Mouse (Mus musculus) stomach, postnatal 0 days (tissue): ENCODE data around the gene Nlrp6. TPM values are rescaled to one million over a fixed set of nuclear protein-coding genes. Genes with fewer than 3 reads are reported as not detected.

Experiments used
- ATAC-seq: fragments of 200-750 bp; cut with Nextera tagmentation; 2 replicates; pipeline ENCODE4 v1.8.0; 2017; ENCODE audit not compliant: low FRiP score, low TSS enrichment
- DNase-seq: peaks from one replicate; pipeline ENCODE4 v3.0.0-alpha.2; 2016; ENCODE audit warnings: low spot score
- H3K27ac ChIP-seq: fragments of 300-500 bp; sonication (generic); replicated peaks from 2 replicates; pipeline ENCODE4 v1.5.1; 2014; ENCODE audit warnings: mild to moderate bottlenecking, control low read depth
- H3K27me3 ChIP-seq: fragments of 300-500 bp; sonication (generic); 2 replicates; pipeline ENCODE4 v1.6.1; 2014; ENCODE audit warnings: low read length; ENCODE audit not compliant: control insufficient read depth, insufficient read depth
- H3K36me3 ChIP-seq: fragments of 300-500 bp; sonication (generic); 2 replicates; pipeline ENCODE4 v1.6.1; 2014; ENCODE audit warnings: low read length, mixed read lengths; ENCODE audit not compliant: control insufficient read depth, insufficient read depth
- H3K4me1 ChIP-seq: fragments of 300-500 bp; sonication (generic); replicated peaks from 2 replicates; pipeline ENCODE4 v1.6.1; 2014; ENCODE audit warnings: antibody characterized with exemption; ENCODE audit not compliant: control insufficient read depth, insufficient read depth
- H3K4me2 ChIP-seq: fragments of 300-500 bp; sonication (generic); replicated peaks from 2 replicates; pipeline ENCODE4 v1.6.1; 2014; ENCODE audit warnings: low read depth, mild to moderate bottlenecking, control low read depth, moderate library complexity
- H3K4me3 ChIP-seq: fragments of 300-500 bp; sonication (generic); 2 replicates; pipeline ENCODE4 v1.5.1; 2014; ENCODE audit warnings: low read depth, low read length, control low read depth
- H3K9ac ChIP-seq: fragments of 300-500 bp; sonication (generic); 2 replicates; pipeline ENCODE4 v1.6.1; 2014; ENCODE audit warnings: mild to moderate bottlenecking, low read length, control low read depth, mixed read lengths
- H3K9me3 ChIP-seq: fragments of 300-500 bp; sonication (generic); 2 replicates; pipeline ENCODE4 v1.6.1; 2016; ENCODE audit warnings: low read length; ENCODE audit not compliant: control insufficient read depth
- CTCF ChIP-seq: IDR thresholded peaks from 2 replicates; pipeline ENCODE4 v1.5.1; 2016; ENCODE audit warnings: antibody characterized with exemption, low read depth, mild to moderate bottlenecking, moderate library complexity
- EP300 ChIP-seq: optimal IDR thresholded peaks from 2 replicates; pipeline ENCODE3; 2016; ENCODE audit warnings: antibody characterized with exemption
- WGBS: fragments of 180-500 bp; shearing (Covaris S2); extraction: QIAGEN DNeasy Blood & Tissue Kit; methylation state at CpG from one replicate; pipeline ENCODE4 v1.1.7; 2014; 5-methylcytosine and 5-hydroxymethylcytosine counted together
- polyA plus RNA-seq: library from polyadenylated mRNA; unstranded; fragments of >200 nt; fragmentation: Nextera tagmentation; extraction: Ambion mirVana; gene quantifications from 2 replicates; pipeline ENCODE4 v1.2.1, GENCODE M21; 2015

Nlrp6 gene
- polyA plus RNA-seq, 1 experiment from 2014 or later, result 1.7 TPM

- Histone ChIP-seq H3K9me3 (no peaks in the 10 kb centered on the region), H3K9ac (no peak overlapping the region), H3K27ac (peak overlapping the region; percentile 93), H3K27me3 (no peaks in the 10 kb centered on the region), H3K4me2 (peak overlapping the region; percentile 61), H3K4me3 (no peak overlapping the region), H3K4me1 (peaks cover under 1% of the 10 kb centered on the region; the same call in 1 of the 2 replicates), H3K36me3 (no peaks in the 10 kb centered on the region)
- DNase-seq (no peak), ATAC-seq (0 out of 2 replicates have a peak, but pooled peaks have one; percentile 3)
- 25% methylated on average over 6 of the region's 6 CpGs for WGBS
- TF ChIP-seq EP300 (no peak), CTCF (no peak)
Observed at GRCm38 (mm10) chr7:140956556-140956869, 35.8 kb downstream of the Nlrp6 start.

GRCm38 (mm10) chr7:140959181-140959901 lies 38.6 kb downstream of the Nlrp6 start:
- H3K9me3 ChIP-seq, result no peaks in the 10 kb centered on the region
- no peaks in the 10 kb centered on the region for H3K4me1 ChIP-seq
- DNase-seq, result peak; percentile 61
- ATAC-seq, result no peak
- TF ChIP-seq EP300 (no peak), CTCF (peak; percentile 74)
- no peak overlapping the region for H3K4me3 ChIP-seq
- no peak overlapping the region for H3K27ac ChIP-seq
- no peaks in the 10 kb centered on the region for H3K36me3 ChIP-seq
- no peaks in the 10 kb centered on the region for H3K27me3 ChIP-seq
- no peak overlapping the region for H3K4me2 ChIP-seq
- no peak overlapping the region for H3K9ac ChIP-seq
- 13% methylated on average over 9 of the region's 9 CpGs for WGBS

- H3K4me3 ChIP-seq, result no peak overlapping the region
- DNase-seq, result no peak
Observed at GRCm38 (mm10) chr7:140960026-140960425, 39.3 kb downstream of the Nlrp6 start.

GRCm38 (mm10) chr7:140961416-140961815 lies 40.7 kb downstream of the Nlrp6 start:
- Histone ChIP-seq H3K4me2 (no peak overlapping the region), H3K27me3 (no peaks in the 10 kb centered on the region), H3K4me1 (no peaks in the 10 kb centered on the region), H3K27ac (no peak overlapping the region), H3K9me3 (no peaks in the 10 kb centered on the region), H3K4me3 (no peak overlapping the region), H3K9ac (no peak overlapping the region), H3K36me3 (no peaks in the 10 kb centered on the region)
- TF ChIP-seq CTCF (no peak), EP300 (no peak)
- DNase-seq (no peak), ATAC-seq (no peak)
- 87% methylated on average over 2 of the region's 2 CpGs for WGBS

More at GRCm38 (mm10) chr7:140960026-140960425, 39.3 kb downstream of the Nlrp6 start:
- no peak overlapping the region for H3K4me2 ChIP-seq
- no peaks in the 10 kb centered on the region for H3K9me3 ChIP-seq
- TF ChIP-seq EP300 (no peak), CTCF (no peak)
- H3K27me3 ChIP-seq, result no peaks in the 10 kb centered on the region
- no peaks in the 10 kb centered on the region for H3K36me3 ChIP-seq
- no peaks in the 10 kb centered on the region for H3K4me1 ChIP-seq
- ATAC-seq, result no peak
- no peak overlapping the region for H3K9ac ChIP-seq
- WGBS, result 83% methylated on average over 5 of the region's 5 CpGs
- H3K27ac ChIP-seq, result no peak overlapping the region

- no peak overlapping the region for H3K4me3 ChIP-seq
- no peak overlapping the region for H3K9ac ChIP-seq
- no peak for TF ChIP-seq CTCF
- no peak for TF ChIP-seq EP300
- H3K36me3 ChIP-seq, result no peaks in the 10 kb centered on the region
- no peaks in the 10 kb centered on the region for H3K27me3 ChIP-seq
- H3K9me3 ChIP-seq, result no peaks in the 10 kb centered on the region
- no peak overlapping the region for H3K4me2 ChIP-seq
- no peaks in the 10 kb centered on the region for H3K4me1 ChIP-seq
- ATAC-seq (no peak), DNase-seq (no peak)
- WGBS, result 93% methylated on average over 2 of the region's 2 CpGs
- H3K27ac ChIP-seq, result no peak overlapping the region
Observed at GRCm38 (mm10) chr7:140962733-140963132, 42.0 kb downstream of the Nlrp6 start.

- TF ChIP-seq CTCF (no peak), EP300 (no peak)
- H3K4me3 ChIP-seq, result peak within 1 kb of the TSS; percentile 30; the same call in 1 of the 2 replicates
- peaks cover 13% of the 10 kb centered on the region for H3K4me1 ChIP-seq
- peak within 1 kb of the TSS; percentile 83 for H3K27ac ChIP-seq
- H3K27me3 ChIP-seq, result no peaks in the 10 kb centered on the region
- DNase-seq (no peak), ATAC-seq (no peak)
- WGBS, result 84% methylated on average over 4 of the region's 4 CpGs
- H3K4me2 ChIP-seq, result peak within 1 kb of the TSS; percentile 50
- H3K9ac ChIP-seq, result 0 out of 2 replicates have a peak within 1 kb of the TSS, but pooled peaks have one; percentile 27
- no peaks in the 10 kb centered on the region for H3K36me3 ChIP-seq
- no peaks in the 10 kb centered on the region for H3K9me3 ChIP-seq
Observed at GRCm38 (mm10) chr7:140966921-140967320, 46.2 kb downstream of the Nlrp6 start, which contains the start of gene Ifitm1. Gene Ifitm1, plus strand, starts transcription at chr7:140967221.
